In the genomic region with DNA sequence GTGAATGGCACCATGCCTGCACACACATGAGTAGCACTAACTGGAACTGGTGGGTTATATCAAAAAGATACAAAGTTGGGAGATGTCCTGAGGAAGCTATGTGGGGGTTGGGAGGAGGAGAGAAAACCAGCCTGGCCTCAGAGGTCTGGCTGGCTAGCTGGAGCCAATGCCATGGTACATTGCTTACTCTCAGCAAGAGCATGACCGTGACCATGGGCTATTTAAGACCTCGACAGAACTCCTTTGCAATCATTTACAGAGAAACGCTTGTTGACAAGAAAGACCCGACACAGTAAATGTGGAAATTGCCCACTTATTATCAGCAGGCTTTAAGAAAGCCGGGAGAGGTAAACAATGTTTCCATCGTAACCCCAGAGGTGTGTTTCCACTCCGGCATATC, we compare ENCODE assay signal across 23 mouse cellular contexts. TPM values are rescaled to one million over a fixed set of nuclear protein-coding genes. Genes with fewer than 3 reads are reported as not detected.
DNase-seq lines count a peak whose midpoint lies in the region; ATAC-seq and TF ChIP-seq lines count a peak whose summit lies in the region.
"Had no signal": no experiment of that assay in that cellular context is flagged by ENCODE, and none has a peak within 500 bp of the region (broad histone marks: within the 10 kb centered on the region; RNA-seq: fewer than 3 reads in every experiment).

No protein-coding gene starts in this region.

- WGBS in kidney, adult 2 months, result 35% methylated on average over 7 of the region's 7 CpGs
- WGBS in kidney, embryonic 16.5 days, result 53% methylated on average over 7 of the region's 7 CpGs
- WGBS in midbrain, embryonic 11.5 days, result 83% methylated on average over 7 of the region's 7 CpGs
- 62% methylated on average over 7 of the region's 7 CpGs for WGBS in midbrain, embryonic 14.5 days

- peaks cover 4% of the 10 kb centered on the region; the same call in 1 of the 2 replicates for H3K9me3 ChIP-seq in kidney, embryonic 16.5 days (ENCODE audit: low read length)
- no peaks in the 10 kb centered on the region for H3K9me3 ChIP-seq in midbrain, embryonic 11.5 days (ENCODE audit: control insufficient read depth, low read length)
- H3K9me3 ChIP-seq in midbrain, embryonic 14.5 days (ENCODE audit: control insufficient read depth, low read length), result no peaks in the 10 kb centered on the region
- H3K9me3 ChIP-seq: embryonic facial prominence, embryonic 10.5 days; embryonic facial prominence, embryonic 12.5 days; forebrain, embryonic 13.5 days; forebrain, embryonic 15.5 days; G1E had no signal

- no peak overlapping the region for H3K4me2 ChIP-seq in kidney, embryonic 16.5 days (replicated peaks; ENCODE audit: low read depth, low read length)
- no peak overlapping the region for H3K4me2 ChIP-seq in midbrain, embryonic 11.5 days
- H3K4me2 ChIP-seq in midbrain, embryonic 14.5 days (ENCODE audit: low read length), result no peak overlapping the region
- H3K4me2 ChIP-seq: embryonic facial prominence, embryonic 12.5 days; forebrain, embryonic 13.5 days; forebrain, embryonic 15.5 days had no signal

- H3K4me3 ChIP-seq in kidney, adult 2 months (ENCODE audit: insufficient read depth, low read depth, low read length), result no peak overlapping the region
- no peak overlapping the region for H3K4me3 ChIP-seq in kidney, embryonic 16.5 days (ENCODE audit: low read length)
- no peak overlapping the region for H3K4me3 ChIP-seq in midbrain, embryonic 11.5 days (ENCODE audit: low read depth, low read length)
- H3K4me3 ChIP-seq in midbrain, embryonic 14.5 days (replicated peaks; ENCODE audit: low read depth, low read length), result no peak overlapping the region
- H3K4me3 ChIP-seq: embryonic facial prominence, embryonic 10.5 days; embryonic facial prominence, embryonic 12.5 days; forebrain, embryonic 13.5 days; forebrain, embryonic 15.5 days had no signal

- H3K9ac ChIP-seq in kidney, embryonic 16.5 days (replicated peaks; ENCODE audit: low read length), result no peak overlapping the region
- no peak overlapping the region for H3K9ac ChIP-seq in midbrain, embryonic 11.5 days (ENCODE audit: low read length)
- no peak overlapping the region for H3K9ac ChIP-seq in midbrain, embryonic 14.5 days (replicated peaks; ENCODE audit: low read length)
- H3K9ac ChIP-seq: embryonic facial prominence, embryonic 12.5 days; forebrain, embryonic 13.5 days; forebrain, embryonic 15.5 days had no signal

- ATAC-seq in kidney, embryonic 16.5 days (ENCODE audit: low FRiP score, low TSS enrichment), result peak; percentile 73; the same call in 1 of the 2 replicates
- no peak for ATAC-seq in midbrain, embryonic 11.5 days (ENCODE audit: low FRiP score)
- no peak for ATAC-seq in midbrain, embryonic 14.5 days (ENCODE audit: low FRiP score, low TSS enrichment)
- ATAC-seq: activated CD4-positive, CD25-positive, alpha-beta regulatory T cell, adult 4 months; CD4-positive, CD25-positive, alpha-beta regulatory T cell, adult 4 months; forebrain, embryonic 13.5 days; forebrain, embryonic 15.5 days; Patski had no signal

- no peak overlapping the region for H3K27ac ChIP-seq in kidney, adult 2 months (ENCODE audit: insufficient read depth, low read depth, low read length)
- H3K27ac ChIP-seq in kidney, embryonic 16.5 days (ENCODE audit: low read length), result no peak overlapping the region; the same call in 1 of the 2 replicates
- no peak overlapping the region for H3K27ac ChIP-seq in midbrain, embryonic 11.5 days (ENCODE audit: low read depth, low read length)
- H3K27ac ChIP-seq in midbrain, embryonic 14.5 days (replicated peaks; ENCODE audit: low read depth, low read length), result no peak overlapping the region
- H3K27ac ChIP-seq: embryonic facial prominence, embryonic 10.5 days; embryonic facial prominence, embryonic 12.5 days; forebrain, embryonic 13.5 days; forebrain, embryonic 15.5 days had no signal

- no peak for TF ChIP-seq CTCF in kidney, adult 2 months (conservative IDR thresholded peaks at IDR 0.05; ENCODE audit: insufficient read depth, insufficient read length, low read depth, low read length)

- peak; percentile 7 for DNase-seq in kidney, adult 2 months
- DNase-seq in kidney, postnatal 25 days, result no peak
- no peak for DNase-seq in kidney, adult 8-10 months
- peak; percentile 77 for DNase-seq in midbrain, embryonic 11.5 days (ENCODE audit: low spot score, missing footprints)
- DNase-seq in midbrain, embryonic 14.5 days, result no peak
- DNase-seq: adrenal gland, adult 8-10 months; adrenal gland, postnatal 14 days; adrenal gland, postnatal 36 days; B cell, adult 2 months; cerebellum, adult 11-12 months; cerebellum, adult 2 months; cerebellum, adult 9-10 months; cerebellum, postnatal 10 days; cerebellum, postnatal 25 days had no signal

- no peaks in the 10 kb centered on the region for H3K36me3 ChIP-seq in kidney, adult 2 months (ENCODE audit: control insufficient read depth, insufficient read depth, low read length)
- no peaks in the 10 kb centered on the region for H3K36me3 ChIP-seq in kidney, embryonic 16.5 days (ENCODE audit: insufficient read depth, low read length)
- no peaks in the 10 kb centered on the region for H3K36me3 ChIP-seq in midbrain, embryonic 11.5 days (ENCODE audit: control insufficient read depth, insufficient read depth, low read length)
- H3K36me3 ChIP-seq in midbrain, embryonic 14.5 days (ENCODE audit: control insufficient read depth, insufficient read depth, low read length), result no peaks in the 10 kb centered on the region
- H3K36me3 ChIP-seq: embryonic facial prominence, embryonic 10.5 days; embryonic facial prominence, embryonic 12.5 days; forebrain, embryonic 15.5 days; G1E had no signal

- no peak for TF ChIP-seq POLR2A in kidney, adult 2 months (IDR thresholded peaks at IDR 0.05; ENCODE audit: low read depth, low read length)

- no peaks in the 10 kb centered on the region; the same call in 1 of the 2 replicates for H3K27me3 ChIP-seq in kidney, adult 2 months (replicated peaks; ENCODE audit: control insufficient read depth, insufficient read depth, low read length)
- H3K27me3 ChIP-seq in kidney, embryonic 16.5 days (ENCODE audit: insufficient read depth, low read length), result no peaks in the 10 kb centered on the region
- no peaks in the 10 kb centered on the region for H3K27me3 ChIP-seq in midbrain, embryonic 11.5 days (ENCODE audit: control insufficient read depth, insufficient read depth, low read length)
- H3K27me3 ChIP-seq in midbrain, embryonic 14.5 days (ENCODE audit: control insufficient read depth, insufficient read depth, low read length), result no peaks in the 10 kb centered on the region
- H3K27me3 ChIP-seq: embryonic facial prominence, embryonic 12.5 days; forebrain, embryonic 13.5 days; forebrain, embryonic 15.5 days had no signal

- H3K4me1 ChIP-seq in kidney, adult 2 months (ENCODE audit: control insufficient read depth, insufficient read depth, low read length), result no peaks in the 10 kb centered on the region
- H3K4me1 ChIP-seq in kidney, embryonic 16.5 days (ENCODE audit: insufficient read depth, low read length), result no peaks in the 10 kb centered on the region
- no peaks in the 10 kb centered on the region for H3K4me1 ChIP-seq in midbrain, embryonic 11.5 days (ENCODE audit: control insufficient read depth, insufficient read depth, low read length)
- peaks cover 2% of the 10 kb centered on the region; the same call in 1 of the 2 replicates for H3K4me1 ChIP-seq in midbrain, embryonic 14.5 days (ENCODE audit: control insufficient read depth, insufficient read depth, low read length)
- H3K4me1 ChIP-seq: embryonic facial prominence, embryonic 12.5 days had no signal

RNA-seq across cellular contexts. Expression of gene Tmprss5, which starts 44.6 kb away (rescaled TPM):
- polyA plus RNA-seq in kidney, adult 2 months (2012; rRNA removed), result 0.36 and 0.37 TPM in 2 replicates
- polyA plus RNA-seq in kidney, embryonic 16.5 days (2015; fragmentation: Nextera tagmentation; extraction: Ambion mirVana), result 0.19 and 0.45 TPM in 2 replicates
- 0.79 and 0.83 TPM in 2 replicates for polyA plus RNA-seq in midbrain, embryonic 11.5 days (2014; fragmentation: Nextera tagmentation; extraction: Ambion mirVana)
- polyA plus RNA-seq in midbrain, embryonic 14.5 days (2014; fragmentation: Nextera tagmentation; extraction: Ambion mirVana), result 0.70 and 1.7 TPM in 2 replicates
- polyA plus RNA-seq: activated CD4-positive, CD25-positive, alpha-beta regulatory T cell, adult 4 months; CD4-positive, CD25-positive, alpha-beta regulatory T cell, adult 4 months; G1E; Patski had no signal

Comparison
In these comparisons a context has a peak if more than half of its experiments do, and no peak if none do; other contexts are left out.
1. DNase-seq: peak in kidney, adult 2 months (single experiment) and midbrain, embryonic 11.5 days (single experiment); none in kidney, postnatal 25 days (0 of 2), kidney, adult 8-10 months (0 of 2) and midbrain, embryonic 14.5 days (single experiment).